Mouse (Mus musculus) midbrain, embryonic 10.5 days (tissue): ENCODE data around the gene Chil4. TPM values are rescaled to one million over a fixed set of nuclear protein-coding genes. Genes with fewer than 3 reads are reported as not detected.
"Not testable (repeated sequence)": the region's sequence is repeated elsewhere in the genome, so short reads cannot be mapped to it uniquely, and the experiment has no call there.

Experiments
- DNase-seq: peaks from one replicate; pipeline ENCODE4 v3.0.0-alpha.2; 2017; ENCODE audit warnings: low spot score
- H3K27ac ChIP-seq: fragments of 300-500 bp; sonication (generic); replicated peaks from 2 replicates; pipeline ENCODE4 v1.5.1; 2016; ENCODE audit warnings: mild to moderate bottlenecking
- H3K27me3 ChIP-seq: fragments of 300-500 bp; sonication (generic); 2 replicates; pipeline ENCODE4 v1.6.1; 2016; ENCODE audit warnings: low read depth, mild to moderate bottlenecking; ENCODE audit not compliant: poor library complexity, severe bottlenecking
- H3K36me3 ChIP-seq: fragments of 300-500 bp; sonication (generic); 2 replicates; pipeline ENCODE4 v1.6.1; 2016; ENCODE audit warnings: mild to moderate bottlenecking, moderate library complexity
- H3K4me1 ChIP-seq: fragments of 300-500 bp; sonication (generic); 2 replicates; pipeline ENCODE4 v1.6.1; 2016
- H3K4me3 ChIP-seq: fragments of 300-500 bp; sonication (generic); 2 replicates; pipeline ENCODE4 v1.5.1; 2016; ENCODE audit warnings: mild to moderate bottlenecking, moderate library complexity
- H3K9me3 ChIP-seq: fragments of 300-500 bp; sonication (generic); replicated peaks from 2 replicates; pipeline ENCODE4 v1.6.1; 2016; ENCODE audit warnings: mild to moderate bottlenecking
- WGBS: fragments of 180-500 bp; shearing (Covaris S2); methylation state at CpG from one replicate; pipeline ENCODE4 v1.1.7; 2016; 5-methylcytosine and 5-hydroxymethylcytosine counted together
- polyA plus RNA-seq: library from polyadenylated mRNA; unstranded; fragments of >200 nt; fragmentation: Nextera tagmentation; extraction: Ambion mirVana; gene quantifications from 2 replicates; pipeline ENCODE4 v1.2.1, GENCODE M21; 2016

Gene Chil4
- polyA plus RNA-seq, 1 experiment from 2014 or later, result not detected

DNA sequence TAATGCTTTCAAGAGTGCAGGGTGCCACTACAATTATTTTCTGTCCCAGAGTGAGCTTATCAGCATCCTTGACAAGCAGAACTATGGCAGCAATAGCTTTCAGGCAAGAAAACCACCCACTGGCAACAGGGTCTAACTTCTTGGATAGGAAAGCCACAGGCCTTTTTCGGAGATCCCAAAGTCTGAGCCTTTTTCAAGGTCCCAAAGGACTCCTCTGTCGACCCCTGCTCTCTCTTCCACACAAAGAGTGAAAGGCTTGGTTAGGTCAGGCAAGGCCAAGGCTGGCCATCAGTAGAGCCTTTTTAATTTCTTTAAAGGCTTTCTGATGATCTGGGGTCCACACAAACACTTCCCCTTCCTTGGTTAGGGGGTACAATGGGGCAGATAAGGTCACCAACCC, 22.1 kb downstream of the Chil4 start:
- H3K36me3 ChIP-seq, H3K4me1 ChIP-seq, H3K27ac ChIP-seq, DNase-seq, H3K27me3 ChIP-seq, H3K4me3 ChIP-seq: not testable (repeated sequence)
- 76% methylated on average over 2 of the region's 2 CpGs for WGBS
- peaks cover 25% of the 10 kb centered on the region for H3K9me3 ChIP-seq

DNA sequence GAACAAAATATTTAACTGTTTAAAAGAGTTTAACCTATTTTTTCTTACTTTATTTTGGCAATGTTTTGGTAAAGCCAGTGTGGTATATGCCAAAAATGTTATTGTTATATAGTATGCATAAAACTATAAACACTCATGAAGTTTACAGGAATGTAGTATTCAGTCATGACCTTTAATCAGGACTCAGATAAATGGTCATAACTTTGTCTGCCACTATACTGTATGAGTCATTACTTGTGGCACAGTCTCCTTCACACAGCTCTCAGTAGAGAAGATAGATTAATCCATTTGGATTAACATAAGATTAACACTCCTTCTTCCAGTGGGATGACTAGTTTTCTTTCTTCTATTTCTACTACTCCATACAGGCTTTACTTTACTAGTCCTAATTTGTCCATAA, 23.0 kb downstream of the Chil4 start:
- H3K36me3 ChIP-seq, result no peaks in the 10 kb centered on the region
- no peaks in the 10 kb centered on the region for H3K4me1 ChIP-seq
- H3K27ac ChIP-seq, result no peak overlapping the region
- peaks cover 25% of the 10 kb centered on the region for H3K9me3 ChIP-seq
- no peaks in the 10 kb centered on the region for H3K27me3 ChIP-seq
- no peak overlapping the region for H3K4me3 ChIP-seq
- no peak for DNase-seq

DNA sequence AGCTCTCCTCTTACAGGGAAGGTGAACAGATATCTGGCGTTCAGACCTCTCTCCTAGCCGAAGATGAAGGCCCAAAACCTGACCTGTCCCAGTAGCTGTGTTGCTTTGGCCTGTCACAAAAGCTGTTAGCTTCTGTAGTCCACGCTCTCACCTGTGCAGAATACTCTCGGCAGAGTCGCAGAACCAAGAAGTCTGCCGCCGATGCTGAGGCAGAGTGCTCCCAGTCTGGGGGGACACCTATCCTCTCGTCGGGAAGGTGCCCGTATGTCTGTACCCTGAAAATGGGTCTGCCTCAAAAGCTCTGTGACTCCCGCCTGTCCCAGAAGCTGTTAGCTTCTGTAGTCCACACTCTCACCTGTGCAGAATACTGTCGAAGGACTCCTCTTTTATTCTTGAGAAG, 23.8 kb downstream of the Chil4 start:
- Histone ChIP-seq H3K27me3 (no peaks in the 10 kb centered on the region), H3K36me3 (no peaks in the 10 kb centered on the region), H3K4me1 (no peaks in the 10 kb centered on the region), H3K9me3 (peaks cover 25% of the 10 kb centered on the region), H3K27ac (no peak overlapping the region), H3K4me3 (no peak overlapping the region)
- 93% methylated on average over 12 of the region's 12 CpGs for WGBS
- no peak for DNase-seq

DNA sequence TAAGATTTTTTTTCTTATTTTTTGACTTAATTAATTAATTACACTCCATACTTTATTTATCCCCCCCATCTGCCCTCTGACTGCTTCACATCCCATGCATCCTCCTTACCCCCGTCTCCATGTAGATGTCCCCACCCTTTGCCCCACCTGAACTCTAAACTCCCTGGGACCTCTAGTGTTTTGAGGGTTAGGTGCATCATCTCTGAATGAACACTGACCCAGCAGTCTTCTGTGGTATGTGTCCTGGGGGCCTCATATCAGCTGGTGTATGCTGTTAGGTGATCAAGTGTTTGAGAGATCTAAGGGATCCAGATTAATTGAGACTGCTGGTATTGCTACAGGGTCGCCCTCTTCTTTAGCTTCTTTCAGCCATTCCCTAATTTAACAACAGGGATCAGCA, 31.3 kb downstream of the Chil4 start:
- H3K27me3 ChIP-seq, result no peaks in the 10 kb centered on the region
- no peak overlapping the region for H3K4me3 ChIP-seq
- peaks cover 41% of the 10 kb centered on the region for H3K9me3 ChIP-seq
- H3K36me3 ChIP-seq, result no peaks in the 10 kb centered on the region
- no peaks in the 10 kb centered on the region for H3K4me1 ChIP-seq
- WGBS, result 84% methylated on average over 2 of the region's 2 CpGs
- no peak for DNase-seq
- no peak overlapping the region for H3K27ac ChIP-seq

DNA sequence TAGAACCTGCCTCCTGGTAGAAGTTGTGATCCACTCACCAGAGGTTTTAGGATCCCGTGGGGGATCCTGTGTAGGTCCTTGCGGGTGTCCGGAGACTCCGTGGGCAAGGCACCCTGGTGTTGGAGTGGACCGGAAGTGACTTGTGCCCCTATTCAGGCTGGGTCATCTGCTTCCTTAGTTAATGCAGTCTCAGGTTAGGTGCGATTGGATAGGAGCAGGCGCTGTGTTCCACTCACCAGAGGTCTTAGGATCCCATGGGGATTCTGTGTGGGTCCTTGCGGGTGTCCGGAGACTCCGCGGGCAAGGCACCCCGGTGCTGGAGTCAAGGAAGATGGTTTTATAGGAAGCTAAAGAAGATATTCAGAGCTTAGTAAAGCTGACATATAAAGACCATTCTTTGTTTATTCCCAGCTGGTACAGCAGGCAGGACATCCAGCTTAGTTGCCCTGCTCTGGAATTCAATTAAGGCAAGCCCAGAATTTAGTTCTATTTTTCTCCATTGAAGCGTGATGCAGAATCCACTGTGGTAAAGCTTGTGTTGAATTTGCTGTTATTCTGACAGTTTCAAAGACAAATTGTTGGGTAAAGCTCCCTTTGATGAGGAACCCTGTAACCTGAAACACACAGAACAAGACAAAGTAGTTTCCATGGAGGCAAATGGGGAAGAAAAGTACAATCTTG, 41.7 kb downstream of the Chil4 start:
- H3K4me1 ChIP-seq, result no peaks in the 10 kb centered on the region
- H3K27ac ChIP-seq, result no peak overlapping the region
- 84% methylated on average over 13 of the region's 13 CpGs for WGBS

DNA sequence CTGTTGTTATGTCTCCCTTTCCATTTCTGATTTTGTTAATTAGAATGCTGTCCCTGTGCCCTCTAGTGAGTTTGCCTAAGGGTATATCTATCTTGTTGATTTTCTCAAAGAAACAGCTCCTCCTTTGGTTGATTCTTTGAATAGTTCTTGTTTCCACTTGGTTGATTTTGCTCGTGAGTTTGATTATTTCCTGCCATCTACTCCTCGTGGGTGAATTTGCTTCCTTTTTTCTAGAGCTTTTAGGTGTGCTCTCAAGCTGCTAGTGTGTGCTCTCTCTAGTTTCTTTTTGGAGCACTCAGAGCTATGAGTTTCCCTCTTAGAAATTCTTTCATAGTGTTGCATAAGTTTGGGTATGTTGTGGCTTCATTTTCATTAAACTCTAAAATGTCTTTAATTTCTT, 44.3 kb downstream of the Chil4 start:
- DNase-seq, H3K36me3 ChIP-seq, H3K4me1 ChIP-seq, H3K27me3 ChIP-seq, H3K4me3 ChIP-seq, H3K27ac ChIP-seq: not testable (repeated sequence)
- 75% methylated on average over 2 of the region's 2 CpGs for WGBS
- peaks cover 16% of the 10 kb centered on the region; the same call in 1 of the 2 replicates for H3K9me3 ChIP-seq

More for the DNA sequence above, 41.7 kb downstream of the Chil4 start:
- H3K4me3 ChIP-seq, result no peak overlapping the region
- H3K36me3 ChIP-seq, result no peaks in the 10 kb centered on the region
- H3K9me3 ChIP-seq, result peaks cover 25% of the 10 kb centered on the region
- no peaks in the 10 kb centered on the region for H3K27me3 ChIP-seq
- DNase-seq, result no peak

DNA sequence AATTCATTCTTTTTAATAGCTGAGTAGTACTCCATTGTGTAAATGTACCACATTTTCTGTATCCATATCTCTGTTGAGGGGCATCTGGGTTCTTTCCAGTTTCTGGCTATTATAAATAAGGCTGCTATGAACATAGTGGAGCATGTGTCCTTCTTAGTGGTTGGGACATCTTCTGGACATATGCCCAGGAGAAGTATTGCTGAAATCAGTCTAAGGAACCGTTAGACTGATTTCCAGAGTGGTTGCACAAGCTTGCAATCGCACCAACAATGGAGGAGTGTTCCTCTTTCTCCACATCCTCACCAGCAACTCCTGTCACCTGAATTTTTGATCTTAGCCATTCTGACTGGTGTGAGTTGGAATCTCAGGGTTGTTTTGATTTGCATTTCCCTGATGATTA, 46.8 kb downstream of the Chil4 start:
- not testable (repeated sequence) for H3K27ac ChIP-seq, DNase-seq, H3K36me3 ChIP-seq, H3K27me3 ChIP-seq, H3K4me1 ChIP-seq, H3K9me3 ChIP-seq, H3K4me3 ChIP-seq
- WGBS, result 87% methylated on average over 2 of the region's 2 CpGs

DNA sequence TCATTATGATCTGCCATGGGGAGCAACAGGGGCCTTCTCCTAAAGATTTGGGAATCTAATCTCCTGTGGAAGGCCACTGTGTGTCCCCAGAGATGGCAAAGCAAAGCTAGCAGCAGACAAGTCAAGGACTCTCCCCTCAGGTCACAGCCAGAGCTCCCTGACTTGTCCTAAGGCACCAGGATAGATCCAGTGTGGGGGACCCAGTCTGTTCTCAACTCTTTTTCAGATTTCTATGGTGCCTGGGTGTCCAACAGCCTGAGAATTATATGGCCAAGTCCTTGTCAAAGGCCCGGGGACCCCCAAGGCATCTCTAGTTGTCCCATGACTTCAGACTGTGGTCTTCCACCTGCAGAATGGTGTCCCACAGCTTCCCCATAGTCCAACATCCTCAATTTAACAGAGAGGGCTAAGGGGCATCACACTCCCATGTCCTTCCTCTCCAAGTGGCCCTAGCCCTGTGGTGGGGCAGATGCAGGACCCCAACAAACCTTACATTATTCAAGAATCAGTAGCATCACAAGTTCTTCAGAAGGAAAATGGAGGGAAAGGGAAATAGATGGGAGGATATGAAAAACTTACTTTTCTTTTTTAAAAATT, 48.1 kb downstream of the Chil4 start:
- H3K9me3 ChIP-seq, result no peaks in the 10 kb centered on the region; the same call in 1 of the 2 replicates
- H3K27ac ChIP-seq, result no peak overlapping the region
- no peaks in the 10 kb centered on the region for H3K27me3 ChIP-seq
- DNase-seq, result no peak
- H3K4me1 ChIP-seq, result no peaks in the 10 kb centered on the region
- no peak overlapping the region for H3K4me3 ChIP-seq
- WGBS, result 85% methylated on average over 1 of the region's 1 CpGs
- no peaks in the 10 kb centered on the region for H3K36me3 ChIP-seq

DNA sequence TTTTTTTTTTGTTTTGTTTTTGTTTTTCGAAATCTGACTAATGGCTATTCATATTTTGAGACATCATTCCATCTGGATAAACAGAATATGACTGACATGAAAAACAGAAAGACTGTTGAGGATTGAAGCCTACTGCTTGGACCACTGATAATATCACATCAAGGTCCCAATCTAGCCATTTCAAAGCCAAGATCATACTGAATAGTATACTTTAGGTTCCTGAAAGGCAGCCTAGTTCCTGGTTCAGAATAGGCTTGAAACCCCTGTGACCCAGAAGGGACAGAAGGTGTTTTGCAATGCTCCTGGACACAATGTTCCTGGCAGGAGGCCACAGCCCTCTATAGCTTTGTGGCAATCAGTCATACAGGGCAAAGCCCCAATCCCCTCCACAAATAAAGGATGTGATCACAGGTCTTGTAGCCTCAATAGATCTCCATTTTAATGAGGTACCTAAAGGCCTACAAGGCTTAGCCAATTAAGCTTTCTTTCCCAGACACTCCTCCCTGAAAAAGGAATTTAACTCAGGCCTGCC, 48.7 kb downstream of the Chil4 start:
- no peak for DNase-seq
- Histone ChIP-seq H3K9me3 (no peaks in the 10 kb centered on the region; the same call in 1 of the 2 replicates), H3K4me1 (no peaks in the 10 kb centered on the region), H3K4me3 (no peak overlapping the region), H3K36me3 (no peaks in the 10 kb centered on the region), H3K27me3 (no peaks in the 10 kb centered on the region), H3K27ac (no peak overlapping the region)
- 60% methylated on average over 1 of the region's 1 CpGs for WGBS

DNA sequence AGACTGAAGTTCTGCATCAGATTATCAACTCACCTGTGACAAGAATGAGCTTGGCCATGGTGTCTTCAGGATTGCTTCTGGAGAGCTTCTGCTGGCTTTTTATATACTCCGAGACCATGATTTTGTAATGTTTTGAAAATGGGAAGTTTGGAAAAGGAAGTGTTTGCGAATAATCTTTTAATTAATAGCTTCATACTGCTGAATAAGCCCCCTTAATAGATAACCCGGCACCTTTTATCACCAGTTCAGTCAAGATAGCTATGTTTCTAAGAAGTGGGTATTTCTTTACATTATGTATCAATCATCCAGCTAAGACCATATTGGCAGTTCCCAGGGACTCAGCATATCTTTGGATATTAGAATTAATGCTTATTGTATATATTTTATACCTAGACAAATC, 51.8 kb downstream of the Chil4 start, which contains the start of gene Chil3:
Gene Chil3, minus strand, starts transcription at position 101 of the 400 bp plus-strand sequence.
- Histone ChIP-seq H3K27me3 (no peaks in the 10 kb centered on the region), H3K36me3 (no peaks in the 10 kb centered on the region), H3K27ac (no peak within 1 kb of the TSS), H3K4me1 (no peaks in the 10 kb centered on the region), H3K4me3 (no peak within 1 kb of the TSS), H3K9me3 (no peaks in the 10 kb centered on the region; the same call in 1 of the 2 replicates)
- WGBS, result 81% methylated on average over 3 of the region's 3 CpGs
- DNase-seq, result no peak

DNA sequence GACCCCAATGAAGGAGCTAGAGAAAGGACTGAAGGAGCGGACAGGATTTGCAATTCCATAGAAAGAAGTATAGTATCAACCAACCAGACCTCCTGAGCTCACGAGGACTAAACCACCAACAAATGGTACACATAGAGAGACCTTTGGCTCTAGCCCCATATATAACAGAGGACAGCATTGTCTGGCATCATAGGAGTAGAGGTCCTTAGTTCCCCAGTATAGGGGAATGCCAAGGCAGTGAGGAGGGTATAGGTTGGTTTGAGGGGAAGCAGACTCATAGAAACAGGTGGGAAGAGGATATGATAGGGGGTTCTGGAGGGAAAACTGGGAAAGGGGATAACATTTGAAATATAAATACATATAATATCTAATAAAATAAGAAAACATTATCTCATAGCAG, 64.9 kb downstream of the Chil4 start:
- Histone ChIP-seq H3K27ac (no peak overlapping the region), H3K4me1 (no peaks in the 10 kb centered on the region), H3K36me3 (no peaks in the 10 kb centered on the region), H3K27me3 (no peaks in the 10 kb centered on the region), H3K4me3 (no peak overlapping the region), H3K9me3 (peaks cover 7% of the 10 kb centered on the region; the same call in 1 of the 2 replicates)
- DNase-seq, result no peak
- WGBS, result 89% methylated on average over 2 of the region's 2 CpGs
